Mouse (Mus musculus) lung, embryonic 14.5 days (tissue): ENCODE results near the gene Tmem182. TPM values are rescaled to one million over a fixed set of nuclear protein-coding genes. Genes with fewer than 3 reads are reported as not detected.

Experiments used
- ATAC-seq: fragments of 200-750 bp; cut with Nextera tagmentation; 2 replicates; pipeline ENCODE4 v1.8.0; 2017; ENCODE audit warnings: mild to moderate bottlenecking, moderate TSS enrichment, moderate library complexity; ENCODE audit not compliant: insufficient read depth
- DNase-seq: peaks from one replicate; pipeline ENCODE4 v3.0.0-alpha.2; 2015
- H3K27ac ChIP-seq: fragments of 300-500 bp; sonication (generic); 2 replicates; pipeline ENCODE4 v1.5.1; 2014; ENCODE audit warnings: low read depth, mild to moderate bottlenecking, moderate library complexity
- H3K27me3 ChIP-seq: fragments of 300-500 bp; sonication (generic); 2 replicates; pipeline ENCODE4 v1.6.1; 2014; ENCODE audit warnings: low read length, control low read depth; ENCODE audit not compliant: insufficient read depth
- H3K36me3 ChIP-seq: fragments of 300-500 bp; sonication (generic); 2 replicates; pipeline ENCODE4 v1.6.1; 2014; ENCODE audit warnings: control low read depth; ENCODE audit not compliant: insufficient read depth
- H3K4me1 ChIP-seq: fragments of 300-500 bp; sonication (generic); 2 replicates; pipeline ENCODE4 v1.6.1; 2014; ENCODE audit warnings: antibody characterized with exemption, control low read depth; ENCODE audit not compliant: insufficient read depth
- H3K4me2 ChIP-seq: fragments of 300-500 bp; sonication (generic); 2 replicates; pipeline ENCODE4 v1.6.1; 2014; ENCODE audit warnings: mild to moderate bottlenecking
- H3K4me3 ChIP-seq: fragments of 300-500 bp; sonication (generic); 2 replicates; pipeline ENCODE4 v1.5.1; 2014; ENCODE audit warnings: low read depth, low read length
- H3K9ac ChIP-seq: fragments of 300-500 bp; sonication (generic); 2 replicates; pipeline ENCODE4 v1.6.1; 2014
- H3K9me3 ChIP-seq: fragments of 300-500 bp; sonication (generic); 2 replicates; pipeline ENCODE4 v1.6.1; 2016; ENCODE audit warnings: low read depth, low read length, control low read depth
- CTCF ChIP-seq: IDR thresholded peaks from 2 replicates; pipeline ENCODE4 v1.5.1; 2016; ENCODE audit warnings: antibody characterized with exemption, low read depth
- WGBS: fragments of 180-500 bp; shearing (Covaris S2); extraction: QIAGEN DNeasy Blood & Tissue Kit; methylation state at CpG from one replicate; pipeline ENCODE4 v1.1.7; 2014; 5-methylcytosine and 5-hydroxymethylcytosine counted together
- polyA plus RNA-seq: library from polyadenylated mRNA; unstranded; fragments of >200 nt; fragmentation: Nextera tagmentation; extraction: Ambion mirVana; gene quantifications from 2 replicates; pipeline ENCODE4 v1.2.1, GENCODE M21; 2014

Tmem182 gene
- polyA plus RNA-seq, 1 experiment from 2014 or later: 0.25 TPM

DNA sequence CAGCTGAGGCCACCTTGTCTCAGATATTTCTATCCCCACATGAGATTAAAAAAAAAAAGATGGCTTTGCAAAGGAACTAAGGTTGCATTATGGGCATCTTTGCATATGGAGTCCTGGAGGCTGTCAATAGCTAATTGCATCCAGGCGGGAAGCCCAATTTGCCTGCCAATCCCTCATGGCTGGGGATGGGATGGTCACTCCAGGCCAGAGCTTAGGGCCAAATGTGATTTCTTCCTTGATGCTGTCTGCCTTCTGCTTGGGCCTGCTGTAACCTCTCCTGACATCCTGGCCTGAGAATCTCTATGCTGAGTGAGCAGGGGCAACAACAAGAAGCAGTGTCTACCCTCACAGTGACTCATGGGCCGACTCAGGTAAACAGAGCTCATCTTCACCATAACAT lies 78.5 kb downstream of the Tmem182 start:
- Histone ChIP-seq H3K9me3 (no peaks in the 10 kb centered on the region), H3K36me3 (no peaks in the 10 kb centered on the region), H3K4me2 (no peak overlapping the region), H3K27ac (no peak overlapping the region), H3K4me3 (no peak overlapping the region), H3K9ac (no peak overlapping the region), H3K4me1 (no peaks in the 10 kb centered on the region), H3K27me3 (no peaks in the 10 kb centered on the region)
- TF ChIP-seq CTCF: no peak
- no peak for ATAC-seq
- WGBS: 79% methylated on average over 2 of the region's 2 CpGs
- DNase-seq: no peak

DNA sequence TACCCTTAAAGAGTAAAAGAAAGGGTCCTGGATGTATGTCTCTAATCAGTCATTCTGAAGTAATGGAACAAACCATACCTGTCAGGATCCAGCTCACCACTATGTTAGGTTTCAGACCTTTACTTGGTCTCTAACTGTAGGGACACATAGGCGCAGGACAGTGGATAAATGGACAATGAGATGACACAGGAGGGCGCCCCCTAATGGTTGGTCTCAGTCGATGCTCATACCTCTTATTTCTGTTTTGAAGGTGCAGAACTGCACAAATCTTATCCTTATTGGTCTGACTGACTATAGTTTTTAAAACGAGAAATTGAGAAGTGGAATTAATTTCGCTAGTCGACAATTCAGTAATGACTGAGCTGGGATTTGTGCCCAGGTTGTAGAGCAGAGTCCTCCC lies 79.5 kb downstream of the Tmem182 start:
- H3K27ac ChIP-seq: no peak overlapping the region
- no peaks in the 10 kb centered on the region for H3K4me1 ChIP-seq
- ATAC-seq (no peak), DNase-seq (no peak)
- H3K9me3 ChIP-seq: no peaks in the 10 kb centered on the region
- H3K4me3 ChIP-seq: no peak overlapping the region
- H3K9ac ChIP-seq: no peak overlapping the region
- H3K4me2 ChIP-seq: no peak overlapping the region
- no peaks in the 10 kb centered on the region for H3K36me3 ChIP-seq
- WGBS: 75% methylated on average over 6 of the region's 6 CpGs
- TF ChIP-seq CTCF: peak; percentile 34; the same call in 1 of the 2 replicates
- H3K27me3 ChIP-seq: no peaks in the 10 kb centered on the region

DNA sequence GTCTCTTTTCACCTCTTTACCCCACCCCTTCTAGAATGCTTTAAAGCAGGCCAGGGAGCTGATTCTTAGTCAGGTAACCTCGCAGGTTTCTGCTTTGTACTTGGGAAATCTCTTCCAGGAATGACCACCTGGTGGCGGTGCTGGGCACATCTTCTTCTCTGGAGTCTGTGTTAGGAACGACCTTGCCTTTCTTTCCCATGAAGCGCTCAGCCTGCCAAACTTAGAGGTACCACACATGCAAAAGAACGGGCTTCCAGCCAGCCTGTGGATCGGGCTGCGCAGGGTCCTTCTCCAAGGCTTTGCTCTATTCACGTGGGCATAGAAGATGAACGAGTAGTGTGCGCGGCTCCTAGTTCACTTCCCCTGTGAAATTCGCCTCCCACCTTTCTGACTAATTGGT lies 82.3 kb downstream of the Tmem182 start:
- H3K4me1 ChIP-seq: no peaks in the 10 kb centered on the region
- no peaks in the 10 kb centered on the region for H3K27me3 ChIP-seq
- peak; percentile 61 for TF ChIP-seq CTCF
- DNase-seq: peak; percentile 75
- H3K4me3 ChIP-seq: no peak overlapping the region
- 28% methylated on average over 12 of the region's 12 CpGs for WGBS
- no peaks in the 10 kb centered on the region for H3K9me3 ChIP-seq
- H3K9ac ChIP-seq: no peak overlapping the region
- ATAC-seq: no peak
- no peaks in the 10 kb centered on the region for H3K36me3 ChIP-seq
- H3K4me2 ChIP-seq: no peak overlapping the region
- no peak overlapping the region for H3K27ac ChIP-seq

- 86% methylated on average over 8 of the region's 8 CpGs for WGBS
Observed at GRCm38 (mm10) chr1:40888396-40889040, 83.1 kb downstream of the Tmem182 start.

DNA sequence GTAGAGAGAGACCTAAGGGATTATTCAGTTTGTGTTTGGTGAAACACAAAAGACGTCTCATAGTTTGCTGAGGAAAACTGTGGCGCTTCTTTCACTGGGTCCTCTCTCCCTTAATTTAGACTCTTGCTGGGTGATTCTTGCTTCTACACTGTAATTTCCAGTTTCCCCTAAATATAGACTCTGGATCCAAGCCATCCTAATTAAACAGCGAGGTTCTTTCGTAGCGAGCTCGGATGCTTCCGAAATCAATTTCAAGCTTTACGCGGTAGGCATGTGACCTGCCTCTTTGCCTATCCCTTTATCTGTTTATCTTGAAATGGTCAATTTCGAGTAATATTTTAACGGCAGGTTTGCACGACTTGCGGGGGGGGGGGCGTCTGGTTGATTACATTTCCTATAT lies 84.2 kb downstream of the Tmem182 start:
- 85% methylated on average over 14 of the region's 14 CpGs for WGBS
- no peaks in the 10 kb centered on the region for H3K4me1 ChIP-seq
- H3K9ac ChIP-seq: no peak overlapping the region
- H3K27me3 ChIP-seq: no peaks in the 10 kb centered on the region
- TF ChIP-seq CTCF: no peak
- no peak for DNase-seq
- no peak overlapping the region for H3K4me2 ChIP-seq
- H3K4me3 ChIP-seq: no peak overlapping the region
- no peak for ATAC-seq
- no peak overlapping the region for H3K27ac ChIP-seq
- no peaks in the 10 kb centered on the region for H3K9me3 ChIP-seq
- H3K36me3 ChIP-seq: no peaks in the 10 kb centered on the region

More at GRCm38 (mm10) chr1:40888396-40889040, 83.1 kb downstream of the Tmem182 start:
- no peak for TF ChIP-seq CTCF
- Histone ChIP-seq H3K4me2 (no peak overlapping the region), H3K9me3 (no peaks in the 10 kb centered on the region), H3K27me3 (no peaks in the 10 kb centered on the region), H3K4me3 (no peak overlapping the region), H3K4me1 (no peaks in the 10 kb centered on the region), H3K36me3 (no peaks in the 10 kb centered on the region), H3K27ac (no peak overlapping the region), H3K9ac (no peak overlapping the region)
- DNase-seq (no peak), ATAC-seq (no peak)

DNA sequence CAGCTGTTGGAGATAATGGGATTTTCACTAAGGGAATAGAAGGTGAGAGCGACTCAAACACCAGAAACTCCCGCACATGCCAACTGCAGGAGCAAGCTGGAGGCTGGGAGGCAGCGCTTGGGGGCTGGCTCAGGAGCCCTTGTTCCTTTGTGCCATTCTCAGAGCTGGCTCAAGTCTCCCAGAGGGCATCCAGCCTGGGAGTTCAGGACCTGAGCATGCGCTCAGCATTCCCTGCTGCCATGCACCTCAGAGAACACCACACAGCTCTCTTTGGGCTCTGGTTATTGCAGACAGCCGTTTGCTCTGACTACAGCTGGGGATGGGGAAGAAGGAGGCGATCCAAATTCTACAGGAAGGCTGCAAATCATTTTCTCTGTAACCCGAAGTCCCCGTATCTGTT lies 84.8 kb downstream of the Tmem182 start:
- Histone ChIP-seq H3K9me3 (no peaks in the 10 kb centered on the region), H3K9ac (no peak overlapping the region), H3K36me3 (no peaks in the 10 kb centered on the region), H3K27ac (no peak overlapping the region), H3K27me3 (no peaks in the 10 kb centered on the region), H3K4me2 (no peak overlapping the region), H3K4me3 (no peak overlapping the region), H3K4me1 (no peaks in the 10 kb centered on the region)
- TF ChIP-seq CTCF: no peak
- DNase-seq: no peak
- ATAC-seq: no peak
- 67% methylated on average over 8 of the region's 8 CpGs for WGBS

GRCm38 (mm10) chr1:40903712-40904111 lies 98.3 kb downstream of the Tmem182 start:
- TF ChIP-seq CTCF: no peak
- Histone ChIP-seq H3K36me3 (no peaks in the 10 kb centered on the region), H3K9me3 (no peaks in the 10 kb centered on the region), H3K27ac (no peak overlapping the region), H3K4me2 (no peak overlapping the region), H3K9ac (no peak overlapping the region), H3K4me3 (no peak overlapping the region), H3K27me3 (no peaks in the 10 kb centered on the region), H3K4me1 (no peaks in the 10 kb centered on the region)
- no peak for ATAC-seq
- DNase-seq: no peak

Other genes with a start within 250 kb of the Tmem182 start
- not detected in 2 replicates for gene Slc9a4, start 225.5 kb upstream of the Tmem182 start, polyA plus RNA-seq
- gene Slc9a2, start 125.0 kb upstream of the Tmem182 start, polyA plus RNA-seq: 0.07 TPM in 1 of 2 replicates, not detected in the other
- gene Mfsd9, start 14.9 kb upstream of the Tmem182 start, polyA plus RNA-seq: 3.2 TPM in 2 replicates